Mouse (Mus musculus) heart, adult 2 months (tissue): ENCODE measurements at regions not wholly inside any gene's neighbourhood (a gene's known extent, or its start where the extent isn't known, plus 50 kb on each side); places are given as distances from the start of the nearest gene placed in this dataset.

Experiments used
- CTCF ChIP-seq: fragments of 200-600 bp; IDR thresholded peaks from 2 replicates; pipeline ENCODE4 v1.8.1; 2022; ENCODE audit warnings: antibody characterized with exemption, mild to moderate bottlenecking, moderate library complexity
- EP300 ChIP-seq: fragments of 200-500 bp; IDR thresholded peaks from 2 replicates; pipeline ENCODE4 v1.6.1; 2011; ENCODE audit warnings: low read depth, low read length, control low read depth; ENCODE audit not compliant: insufficient read depth
- POLR2A ChIP-seq: fragments of 200-500 bp; IDR thresholded peaks from 2 replicates; pipeline ENCODE4 v1.6.1; 2011; ENCODE audit warnings: mild to moderate bottlenecking, low read depth, low read length, control low read depth; ENCODE audit not compliant: insufficient read depth

- TF ChIP-seq CTCF: no peak
- no peak for TF ChIP-seq POLR2A
- no peak for TF ChIP-seq EP300
These were observed 50.6 kb upstream of the Slc8a1 start for GRCm38 (mm10) chr17:81788781-81789180.
